Mouse (Mus musculus): ENCODE results near the gene Camk2d.

Gene Camk2d

GRCm38 (mm10) chr3:126822374-126822773, 226.3 kb downstream of the Camk2d start:
- DNase-seq (ENCODE audit: low spot score), result no peak

- no peak for DNase-seq (ENCODE audit: low spot score)
These were observed 228.8 kb downstream of the Camk2d start for GRCm38 (mm10) chr3:126824930-126825329.

- DNase-seq (ENCODE audit: low spot score), result no peak
These were observed 230.1 kb downstream of the Camk2d start for GRCm38 (mm10) chr3:126826172-126826571.

GRCm38 (mm10) chr3:126827900-126828299, 231.8 kb downstream of the Camk2d start:
- no peak for DNase-seq (ENCODE audit: low spot score)

- DNase-seq (ENCODE audit: low spot score), result no peak
These were observed 233.7 kb downstream of the Camk2d start for GRCm38 (mm10) chr3:126829817-126830216.

GRCm38 (mm10) chr3:126831418-126832138, 235.5 kb downstream of the Camk2d start:
- no peak for DNase-seq (ENCODE audit: low spot score)

- DNase-seq (ENCODE audit: low spot score), result no peak
These were observed 238.6 kb downstream of the Camk2d start for GRCm38 (mm10) chr3:126834641-126835167.

GRCm38 (mm10) chr3:126842780-126843179, 246.7 kb downstream of the Camk2d start:
- no peak for DNase-seq (ENCODE audit: low spot score)

- DNase-seq (ENCODE audit: low spot score), result no peak
These were observed 248.7 kb downstream of the Camk2d start for GRCm38 (mm10) chr3:126844809-126845208.

- DNase-seq (ENCODE audit: low spot score), result no peak
These were observed 252.0 kb downstream of the Camk2d start for GRCm38 (mm10) chr3:126848081-126848480.

GRCm38 (mm10) chr3:126860442-126860841, 264.3 kb downstream of the Camk2d start:
- DNase-seq (ENCODE audit: low spot score), result no peak

- no peak for DNase-seq (ENCODE audit: low spot score)
These were observed 273.5 kb downstream of the Camk2d start for GRCm38 (mm10) chr3:126869561-126869960.

- no peak for DNase-seq (ENCODE audit: low spot score)
These were observed 274.6 kb downstream of the Camk2d start for GRCm38 (mm10) chr3:126870688-126871087.

GRCm38 (mm10) chr3:126878233-126878632, 282.1 kb downstream of the Camk2d start:
- DNase-seq (ENCODE audit: low spot score), result no peak

- no peak for DNase-seq (ENCODE audit: low spot score)
These were observed 290.0 kb downstream of the Camk2d start for GRCm38 (mm10) chr3:126886090-126886489.

GRCm38 (mm10) chr3:126886644-126887043, 290.5 kb downstream of the Camk2d start:
- no peak for DNase-seq (ENCODE audit: low spot score)
